Mouse (Mus musculus) CH12.LX (cell line): ENCODE measurements around the gene Sppl2a.

Experiments used
- CHD1 ChIP-seq: IDR thresholded peaks from 2 replicates; pipeline ENCODE4 v1.6.1; 2012; ENCODE audit warnings: low read depth, low read length, improper control_type of control experiment, inconsistent platforms
- CHD2 ChIP-seq: IDR thresholded peaks from 2 replicates; pipeline ENCODE4 v1.6.1; 2011; ENCODE audit warnings: low read length, improper control_type of control experiment
- CTCF ChIP-seq, 2 experiments: IDR thresholded peaks in 1 of 2; conservative IDR thresholded peaks in 1 of 2; 2 replicates each; pipeline ENCODE4 v1.5.1; 2011 to 2012; ENCODE audit warnings: low read depth in 2 of 2, low read length in 2 of 2, improper control_type of control experiment in 1 of 2, inconsistent platforms in 1 of 2, mild to moderate bottlenecking in 1 of 2, moderate library complexity in 1 of 2
- EP300 ChIP-seq: IDR thresholded peaks from 2 replicates; pipeline ENCODE4 v1.6.1; 2011; ENCODE audit warnings: low read length, improper control_type of control experiment
- ETS1 ChIP-seq: conservative IDR thresholded peaks from 2 replicates; pipeline ENCODE4 v1.6.1; 2012; ENCODE audit warnings: low read depth, mild to moderate bottlenecking, inconsistent platforms, low read length, improper control_type of control experiment, moderate library complexity
- KAT2A ChIP-seq: IDR thresholded peaks from 2 replicates; pipeline ENCODE4 v1.6.1; 2012; ENCODE audit warnings: low read length, improper control_type of control experiment, inconsistent platforms; ENCODE audit not compliant: insufficient replicate concordance
- MEF2A ChIP-seq: IDR thresholded peaks from 2 replicates; pipeline ENCODE4 v1.6.1; 2014; ENCODE audit warnings: low read depth, mild to moderate bottlenecking, inconsistent platforms, low read length, improper control_type of control experiment, borderline replicate concordance
- POLR2A ChIP-seq: IDR thresholded peaks from 2 replicates; pipeline ENCODE4 v1.6.1; 2011; ENCODE audit warnings: low read depth, mild to moderate bottlenecking, improper control_type of control experiment, low read length
- SIN3A ChIP-seq: IDR thresholded peaks from 2 replicates; pipeline ENCODE4 v1.6.1; 2012; ENCODE audit warnings: low read length, improper control_type of control experiment, inconsistent platforms

GRCm38 (mm10) chr2:126904162-126904561, 28.9 kb downstream of the Sppl2a start:
- TF ChIP-seq CTCF (conservative IDR thresholded peaks at IDR 0.05 in 1 of 2, IDR thresholded peaks at IDR 0.05 in 1 of 2; ENCODE audit: low read depth in 2 of 2, low read length in 2 of 2) (no peak), SIN3A (no peak), MEF2A (no peak), POLR2A (no peak), CHD1 (no peak), KAT2A (no peak), CHD2 (no peak), EP300 (no peak), ETS1 (no peak)
